Mouse (Mus musculus): ENCODE measurements around the gene Arvcf.

The Arvcf gene

DNA sequence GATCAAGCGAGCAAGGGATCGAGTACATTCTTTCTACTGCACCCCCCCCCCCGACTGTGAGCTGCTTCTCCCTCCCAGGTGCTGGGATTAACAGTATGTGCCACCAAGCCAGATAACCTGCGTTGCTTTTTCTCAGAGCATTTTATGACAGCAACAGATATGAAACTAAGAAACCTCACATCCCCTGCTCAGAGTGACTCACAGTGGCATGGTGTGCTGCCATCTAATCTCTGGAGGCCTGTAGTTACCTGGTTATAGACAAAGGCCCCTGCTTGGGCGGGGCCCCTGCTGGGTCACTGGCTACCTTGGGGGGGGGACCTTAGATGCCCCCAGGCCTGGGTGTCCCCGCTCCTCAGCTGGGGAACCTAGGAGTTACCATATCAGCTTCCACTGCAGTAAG lies 10.0 kb downstream of the Arvcf start:
- no peak for DNase-seq

DNA sequence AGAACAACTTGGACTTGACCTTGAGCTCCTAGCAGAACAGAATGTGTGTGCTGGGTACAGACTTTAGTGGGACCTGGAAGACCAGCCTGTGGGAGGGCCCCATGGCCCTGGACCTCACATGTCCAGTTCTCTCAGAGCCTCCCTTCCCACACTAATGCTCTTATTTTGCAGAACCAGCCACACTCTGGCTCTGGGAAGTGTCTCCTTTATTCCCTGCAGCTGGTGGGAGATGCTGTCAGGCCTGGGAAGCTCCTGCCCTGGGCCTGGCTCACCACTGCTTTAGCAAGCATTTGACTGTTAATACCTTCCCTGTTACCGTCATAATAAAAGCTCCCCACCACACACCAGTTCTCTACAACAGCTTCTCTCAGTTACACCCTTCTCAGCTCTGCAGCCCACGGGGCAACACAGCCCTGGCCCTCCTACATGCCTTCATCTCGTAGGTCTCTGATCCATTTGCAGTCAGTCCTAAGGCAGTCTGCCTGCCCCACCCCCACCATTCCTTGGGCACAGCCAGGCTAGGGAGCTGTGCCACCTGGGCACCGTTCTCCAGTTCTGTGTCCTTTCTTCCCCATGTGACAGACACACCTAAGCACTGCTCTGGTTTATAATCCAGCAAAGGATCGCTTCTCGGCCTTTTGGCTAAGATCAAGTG lies 12.3 kb downstream of the Arvcf start:
- DNase-seq, result no peak

DNA sequence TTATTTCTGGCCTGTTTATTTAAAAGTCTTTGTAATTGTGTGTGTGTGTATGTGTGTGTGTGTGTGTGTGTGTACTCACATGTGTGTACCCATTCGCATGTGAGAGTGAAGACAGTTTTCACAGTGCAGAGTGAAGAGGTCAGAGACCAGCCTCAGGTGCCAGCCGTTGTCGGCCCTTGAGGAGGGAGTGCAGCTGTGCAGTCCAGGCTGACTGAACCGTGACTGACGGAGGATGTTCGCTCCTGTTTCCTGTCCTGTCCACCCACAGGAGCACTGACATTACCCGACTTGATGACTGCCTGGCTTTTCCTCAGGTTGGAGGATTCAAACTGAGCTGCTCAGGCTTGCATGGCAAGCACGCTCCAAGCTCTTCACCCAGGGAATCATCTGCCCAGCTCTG lies 15.0 kb downstream of the Arvcf start:
- no peak for DNase-seq

DNA sequence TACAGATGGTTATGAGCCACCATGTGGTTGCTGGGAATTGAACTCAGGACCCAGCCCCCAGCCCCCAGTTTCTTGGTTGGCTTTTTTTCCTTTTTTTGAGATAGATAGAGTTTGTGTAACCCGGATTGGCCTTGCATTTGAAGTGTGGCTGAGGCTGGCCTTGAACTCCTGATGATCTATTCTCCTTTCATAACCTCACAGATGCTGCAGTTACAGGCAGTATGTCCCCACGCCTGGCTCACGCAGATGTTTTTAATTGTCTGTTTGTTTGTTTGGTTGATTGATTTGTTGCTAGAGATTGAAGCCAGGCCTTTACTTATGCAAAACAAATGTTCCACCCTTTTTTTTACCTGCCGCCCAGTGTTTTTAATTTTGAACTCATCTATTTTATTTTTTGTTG lies 18.9 kb downstream of the Arvcf start:
- no peak for DNase-seq

GRCm38 (mm10) chr16:18370197-18370596 lies 22.2 kb downstream of the Arvcf start:
- DNase-seq, result no peak

DNA sequence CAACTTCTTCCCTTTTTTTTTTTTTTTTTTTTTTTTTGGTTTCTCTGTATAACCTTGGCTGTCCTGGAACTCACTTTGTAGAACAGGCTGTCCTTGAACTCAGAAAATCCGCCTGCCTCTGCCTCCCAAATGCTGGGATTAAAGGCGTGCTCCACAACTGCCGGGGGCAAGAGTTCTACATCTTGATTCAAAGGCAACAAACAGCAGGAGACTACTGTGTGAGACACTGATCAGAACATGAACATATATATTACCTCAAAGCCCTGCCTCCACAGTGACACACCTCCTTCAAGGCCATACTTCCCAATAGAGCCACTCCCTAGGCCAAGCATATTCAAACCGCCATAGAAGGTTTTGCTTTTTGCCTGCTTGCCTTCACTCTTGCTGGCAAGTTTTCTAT lies 25.6 kb downstream of the Arvcf start:
- DNase-seq, result no peak

- no peak for DNase-seq
These were observed 28.4 kb downstream of the Arvcf start for GRCm38 (mm10) chr16:18376297-18376954.

DNA sequence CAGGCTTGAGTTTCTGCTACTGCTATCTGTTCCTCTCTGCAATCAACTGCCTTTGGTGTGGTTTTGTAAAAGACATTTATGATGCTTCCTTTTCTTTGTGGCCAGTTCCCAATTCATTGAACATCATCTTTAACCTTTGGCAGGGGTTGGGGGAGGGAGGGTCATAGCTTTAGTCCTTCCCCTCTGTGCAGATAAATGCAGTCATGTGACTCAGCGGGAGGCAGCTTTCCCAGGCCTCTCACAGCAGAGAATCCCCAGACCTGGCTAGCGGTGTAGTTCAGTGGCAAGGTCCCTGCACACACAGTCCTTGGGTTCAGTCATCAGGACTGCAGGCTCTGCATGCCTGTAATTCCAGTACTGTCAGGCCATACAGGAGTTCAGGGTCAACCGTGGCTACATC lies 29.2 kb downstream of the Arvcf start:
- DNase-seq, result no peak

DNA sequence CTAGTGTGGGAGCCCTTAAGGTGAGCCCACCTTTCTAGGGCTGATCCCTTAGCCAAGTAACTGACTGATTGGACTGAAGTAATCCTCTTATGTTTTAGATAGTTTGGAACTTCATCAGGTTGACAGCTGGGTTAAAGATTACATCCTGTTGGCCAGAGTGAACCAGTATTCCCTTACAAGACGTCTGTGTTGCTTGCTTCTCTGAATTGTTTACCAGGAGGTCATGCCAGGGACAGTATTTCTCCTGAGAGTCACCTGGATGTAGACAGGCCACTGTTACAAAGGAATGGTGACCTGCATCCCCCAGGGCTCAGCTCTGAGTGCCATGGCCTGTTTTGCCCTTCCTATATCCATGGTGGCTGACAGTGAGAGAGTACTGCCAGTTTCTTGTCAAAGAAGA lies 30.5 kb downstream of the Arvcf start:
- no peak for DNase-seq

DNA sequence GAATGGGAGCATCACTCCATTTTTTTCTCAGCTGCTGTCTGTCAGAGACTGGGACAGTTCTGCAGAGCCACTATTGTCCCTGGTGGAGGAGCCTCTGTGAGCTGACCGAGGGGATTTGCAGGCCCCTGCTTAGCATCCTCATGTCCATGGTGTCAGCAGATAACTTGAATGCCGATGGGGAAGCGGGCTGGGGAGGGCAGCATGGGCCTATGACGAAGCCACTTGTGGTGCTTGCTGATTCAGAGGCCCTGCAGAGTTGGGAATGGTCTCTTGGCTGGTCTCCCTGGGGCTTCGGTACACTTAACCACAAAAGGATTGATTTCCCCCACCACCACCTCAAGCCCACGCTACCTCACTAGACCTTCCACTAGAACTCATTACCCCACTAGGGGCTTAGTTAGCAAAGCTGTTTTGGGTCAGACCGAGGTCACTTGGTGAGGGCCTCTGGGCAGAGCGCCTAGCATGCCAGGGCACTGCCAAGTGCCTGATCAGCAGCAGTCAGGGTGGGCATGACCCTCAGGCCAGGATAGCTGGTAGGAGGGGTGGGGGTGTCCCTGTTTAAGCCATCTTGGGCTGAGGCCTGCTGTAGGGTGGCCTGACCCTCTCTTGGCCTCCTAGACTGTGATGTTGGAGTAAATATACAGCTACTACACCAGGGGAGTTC lies 31.5 kb downstream of the Arvcf start:
- DNase-seq, result no peak

DNA sequence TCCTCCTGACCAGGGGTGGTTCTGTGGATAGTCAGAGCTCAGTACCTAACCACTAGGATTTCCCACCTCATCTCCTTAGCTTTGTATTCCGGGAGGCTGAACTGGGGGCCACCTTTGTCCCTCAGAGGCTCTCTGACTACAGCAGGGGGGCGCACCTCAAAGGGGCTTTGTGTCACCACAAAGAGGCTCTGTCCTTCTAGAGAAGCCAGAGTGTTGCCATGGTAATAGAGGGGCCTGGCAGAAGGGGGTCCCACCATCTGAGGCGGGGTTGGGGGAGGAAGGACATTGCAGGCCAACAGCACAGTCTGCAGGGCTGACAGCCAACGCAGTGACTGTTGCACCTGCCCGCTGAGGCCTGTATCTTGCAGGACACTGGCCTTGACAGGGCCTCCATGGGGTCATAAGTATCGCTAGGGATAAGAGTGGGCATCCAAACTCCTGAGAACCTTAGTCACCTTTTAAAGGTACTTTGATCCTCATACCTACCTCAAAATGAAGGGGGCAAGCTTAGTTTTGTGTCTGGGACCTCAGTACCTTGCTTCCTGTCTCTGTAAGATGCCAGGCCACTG lies 32.6 kb downstream of the Arvcf start:
- no peak for DNase-seq

- DNase-seq, result no peak
These were observed 33.8 kb downstream of the Arvcf start for GRCm38 (mm10) chr16:18381621-18382258.

- peak; percentile 31 to 65 for DNase-seq
These were observed 35.2 kb downstream of the Arvcf start for GRCm38 (mm10) chr16:18383045-18383726.

DNA sequence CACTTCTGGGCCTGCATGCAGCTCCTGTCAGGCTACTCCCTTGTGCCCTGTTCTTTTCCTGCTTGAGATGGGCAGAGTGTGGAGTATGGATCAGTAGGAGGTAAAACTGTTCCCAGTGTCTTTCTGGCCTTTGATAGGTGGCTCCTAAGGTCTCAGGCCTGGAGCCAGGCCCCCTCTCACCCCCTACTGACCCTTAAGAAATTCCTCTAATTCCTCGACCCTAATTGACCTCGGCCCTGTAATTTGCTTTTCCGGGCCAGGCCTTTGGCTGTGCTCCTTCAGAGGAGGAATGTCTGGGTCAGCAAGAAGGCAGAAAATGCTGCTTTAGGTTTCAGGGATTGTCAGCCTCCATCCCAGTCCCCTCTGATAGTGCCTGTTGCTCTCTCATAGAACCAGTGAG lies 35.8 kb downstream of the Arvcf start:
- DNase-seq, result peak in 1 of 2 experiments; percentile 55

- DNase-seq, result no peak
These were observed 36.2 kb downstream of the Arvcf start for GRCm38 (mm10) chr16:18384211-18384610.

GRCm38 (mm10) chr16:18384659-18385058 lies 36.7 kb downstream of the Arvcf start:
- DNase-seq, result no peak

DNA sequence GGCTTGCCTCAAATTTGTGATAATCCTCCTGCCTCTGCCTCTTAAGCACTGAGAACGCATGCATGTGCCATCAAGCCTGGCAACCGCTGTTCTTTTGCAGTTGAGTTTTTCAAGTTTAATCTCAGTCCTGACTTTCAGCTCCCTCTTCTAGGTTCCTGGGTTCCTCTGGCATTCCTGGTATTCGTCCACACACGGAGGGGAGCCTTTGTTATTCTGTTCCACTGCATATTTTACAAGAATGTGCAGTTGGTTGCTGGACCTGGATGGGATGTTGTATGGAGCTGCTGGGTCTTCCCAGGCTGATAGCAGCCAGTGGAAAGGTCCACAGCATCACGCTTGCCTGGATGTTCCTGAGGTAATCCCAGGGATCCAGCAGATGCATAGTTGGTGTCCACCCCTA lies 37.4 kb downstream of the Arvcf start:
- DNase-seq, result no peak

DNA sequence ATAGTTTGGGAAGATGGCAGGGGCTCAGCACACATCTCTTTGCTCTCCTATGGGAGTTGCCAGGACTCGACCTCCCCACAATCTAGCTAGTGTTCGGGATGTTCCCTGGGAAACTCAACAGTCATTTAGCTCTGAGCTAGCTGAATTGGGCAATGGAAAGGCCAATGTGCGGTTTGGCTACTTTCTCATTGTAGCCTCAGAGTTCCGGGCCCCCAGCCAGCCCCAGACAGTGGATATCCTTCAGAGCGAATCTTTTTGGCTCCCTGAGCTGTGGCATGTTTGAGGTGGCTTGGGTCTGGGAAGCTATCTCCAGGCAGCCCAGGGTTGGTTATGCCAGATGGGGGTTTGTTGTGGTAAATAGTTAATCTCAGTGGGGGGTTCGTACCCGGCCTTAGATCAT lies 38.5 kb downstream of the Arvcf start:
- DNase-seq, result no peak

DNA sequence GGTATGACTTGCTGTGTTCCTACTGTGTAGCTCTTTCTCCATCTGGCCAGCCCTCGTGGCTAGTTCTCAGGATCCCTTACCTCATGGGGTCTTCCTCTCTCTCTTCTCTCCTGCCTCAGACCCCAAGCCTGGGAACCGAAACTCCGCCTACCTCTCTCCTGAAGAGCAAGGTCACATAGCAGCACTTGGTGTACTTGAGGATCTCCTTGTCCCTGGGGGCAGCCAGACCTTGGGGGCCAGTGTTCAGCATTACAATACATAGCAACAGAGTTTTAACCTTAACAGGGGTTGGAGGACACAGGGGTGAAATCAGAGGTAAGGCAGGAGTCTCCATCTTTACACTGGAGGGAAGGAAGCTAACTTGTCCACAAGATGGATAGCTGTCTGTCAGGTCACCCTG lies 39.0 kb downstream of the Arvcf start:
- peak in 1 of 2 experiments; percentile 12 for DNase-seq

DNA sequence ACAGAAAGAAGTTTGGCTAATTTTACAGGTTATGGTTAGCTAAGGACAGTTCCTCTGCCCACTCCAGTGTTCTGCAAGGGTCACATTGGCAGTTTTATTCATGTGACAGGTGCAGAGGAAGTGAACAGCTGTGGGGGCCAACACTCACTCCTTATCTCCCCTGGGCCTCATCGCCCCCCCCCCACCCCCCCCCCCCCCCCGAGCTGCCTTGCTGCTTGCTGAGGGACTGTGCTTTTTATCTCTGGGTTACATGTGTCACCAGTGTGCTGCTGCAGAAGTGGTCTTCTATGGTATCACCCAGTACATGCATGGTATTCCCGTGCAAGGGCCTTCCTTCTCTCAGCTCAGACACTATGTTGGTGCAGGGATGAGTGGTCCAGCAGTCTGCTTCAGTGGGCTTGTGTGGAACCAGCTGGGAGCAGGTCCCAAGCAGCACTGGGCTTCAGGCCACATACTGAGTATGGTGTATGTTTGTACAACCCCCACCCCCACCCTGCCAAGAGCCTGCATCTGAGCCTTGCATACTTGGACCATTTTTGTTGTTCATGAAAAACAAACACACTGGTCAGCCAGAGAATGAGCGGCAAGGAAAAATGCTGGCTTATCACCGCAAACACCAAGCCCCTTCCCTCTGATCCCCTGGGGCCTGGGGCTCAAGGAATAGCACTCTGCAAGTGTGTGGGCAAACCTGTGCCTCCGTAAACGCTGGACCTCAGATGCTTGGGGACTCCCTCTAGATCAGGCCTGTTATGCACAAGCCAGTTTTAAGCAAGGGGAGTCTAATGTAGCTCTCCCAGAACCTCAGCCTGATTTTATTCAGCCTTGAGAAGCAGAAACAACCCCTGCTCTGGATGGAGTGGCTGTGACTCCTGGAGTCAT lies 40.0 kb downstream of the Arvcf start:
- peak in 1 of 2 experiments; percentile 50 for DNase-seq

DNA sequence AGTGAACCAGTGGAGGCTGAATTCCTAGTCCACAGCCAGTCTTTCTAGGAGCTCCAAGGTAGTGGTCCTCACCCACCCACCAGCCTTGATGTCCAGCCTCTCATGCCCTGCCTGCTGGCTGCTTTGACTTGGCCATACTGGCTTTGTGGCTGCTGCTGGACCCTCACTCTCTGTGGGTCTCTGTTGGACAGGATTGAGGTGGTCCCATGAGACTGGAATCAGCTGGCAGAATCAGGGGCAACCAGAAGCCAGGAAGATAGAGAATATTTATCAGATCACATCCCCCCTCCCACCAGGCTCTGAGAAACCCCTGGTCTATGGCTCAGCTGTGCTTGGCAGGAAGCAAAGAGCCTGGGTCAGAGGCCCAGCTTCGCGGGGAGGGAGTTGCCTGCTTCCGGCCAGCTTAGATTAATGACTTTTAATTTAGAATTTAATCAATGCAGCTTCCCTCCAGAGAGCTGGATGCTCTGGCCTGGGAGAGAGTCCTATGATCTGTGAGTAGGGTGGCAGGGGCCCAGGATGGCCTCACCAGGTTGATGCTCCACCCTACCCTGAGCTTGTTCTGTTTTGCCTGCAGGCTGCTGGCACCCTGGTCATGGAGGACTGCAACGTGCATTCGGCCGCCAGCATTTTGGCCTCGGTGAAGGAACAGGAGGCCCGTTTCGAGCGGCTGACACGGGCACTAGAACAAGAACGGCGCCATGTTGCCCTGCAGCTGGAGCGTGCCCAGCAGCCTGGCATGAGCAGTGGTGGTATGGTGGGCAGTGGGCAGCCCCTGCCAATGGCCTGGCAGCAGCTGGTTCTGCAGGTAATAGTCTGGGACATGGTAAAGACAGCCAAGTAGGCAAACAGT lies 40.8 kb downstream of the Arvcf start:
- DNase-seq, result peak in 1 of 2 experiments; percentile 20
